Mouse (Mus musculus): ENCODE measurements at regions not wholly inside any gene's neighbourhood (a gene's known extent, or its start where the extent isn't known, plus 50 kb on each side); places are given as distances from the start of the nearest gene placed in this dataset.

DNA sequence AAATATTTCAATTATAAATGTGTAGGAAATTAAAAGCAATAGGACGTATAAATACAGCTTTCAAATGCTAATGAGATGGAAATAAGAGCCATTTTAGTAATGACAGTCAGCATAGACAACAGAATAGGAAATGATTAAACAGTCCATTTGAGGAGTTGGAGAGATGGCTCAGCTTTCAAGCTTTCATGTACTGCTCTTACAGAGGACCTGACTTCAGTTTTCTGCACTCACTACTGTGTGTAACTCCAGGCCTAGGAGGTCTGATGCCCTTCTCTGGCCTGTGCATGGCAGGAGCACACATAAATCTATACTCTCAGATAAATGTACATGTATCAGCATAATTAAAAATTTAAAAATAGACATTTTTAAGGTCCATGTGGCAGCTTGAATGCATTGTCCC, 643.1 kb downstream of the Fgf12 start:
- no peak for DNase-seq

Data from right cerebral cortex, postnatal 4 days (tissue).